Mouse (Mus musculus) adrenal gland, postnatal 25 days (tissue): Measurements from ENCODE around the gene Tnfsf4. TPM values are rescaled to one million over a fixed set of nuclear protein-coding genes. Genes with fewer than 3 reads are reported as not detected.

Experiments
- DNase-seq: peaks from one replicate; pipeline ENCODE4 v3.0.0; 2021; ENCODE audit warnings: mixed read lengths
- total RNA-seq: library from RNA; stranded (reverse); gene quantifications from 2 replicates; pipeline ENCODE4 v1.2.3, GENCODE M21; 2021

Gene Tnfsf4
- total RNA-seq, 1 experiment from 2014 or later, result not detected

DNA sequence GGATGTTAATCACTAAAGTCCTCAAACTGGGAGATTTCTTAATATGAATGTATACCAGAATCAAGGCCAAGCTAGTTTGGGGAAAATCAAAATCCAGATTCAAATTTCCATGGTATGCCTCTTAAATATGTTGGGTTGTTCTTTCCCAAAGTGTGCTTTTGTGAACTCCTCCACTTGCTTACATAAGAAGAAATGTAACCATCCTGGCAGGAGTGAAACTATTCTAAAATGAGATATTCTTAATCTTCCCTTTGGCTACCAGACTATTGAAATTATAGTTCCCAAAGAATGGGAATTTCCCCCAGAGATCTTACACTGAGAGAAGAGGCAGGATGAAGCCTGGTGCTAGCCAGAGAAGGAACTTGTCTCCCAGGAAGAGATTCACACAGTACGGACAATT, 57.0 kb downstream of the Tnfsf4 start:
- DNase-seq, result no peak

DNA sequence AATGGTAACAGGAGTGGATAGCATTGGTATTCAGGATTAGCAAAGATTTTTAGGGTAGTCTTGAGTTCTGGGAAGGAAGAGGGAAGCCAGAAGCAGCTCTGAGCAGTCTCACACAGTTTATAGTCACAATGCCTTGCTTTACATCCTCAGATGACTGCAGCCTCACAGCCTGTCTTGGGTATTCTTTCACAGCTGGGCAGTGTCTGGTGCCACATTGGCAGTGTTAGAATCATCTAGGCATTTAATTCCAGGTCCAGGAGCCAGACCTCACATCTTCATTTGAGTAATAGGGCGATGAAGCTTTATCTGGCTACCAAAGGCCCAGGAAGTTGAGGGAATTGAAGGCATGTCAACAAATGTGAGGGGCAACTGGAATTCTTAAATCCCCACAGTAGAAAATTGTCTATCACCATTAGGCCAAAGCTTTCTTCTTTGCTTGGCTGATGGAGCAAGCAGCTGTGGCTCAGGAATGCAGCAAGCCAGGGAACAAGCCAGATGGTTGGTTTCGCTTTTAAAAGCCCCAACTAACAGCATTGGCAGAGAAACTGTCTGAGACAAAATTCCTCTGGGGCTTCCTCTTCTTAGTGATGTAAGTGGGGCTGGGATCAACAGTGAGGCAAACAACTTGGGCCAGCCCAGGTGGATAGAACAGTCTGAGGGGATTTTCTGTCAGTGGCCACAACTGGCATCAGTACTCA, 68.3 kb downstream of the Tnfsf4 start:
- no peak for DNase-seq

Other genes with a start within 250 kb of the Tnfsf4 start
- not detected in 2 replicates for gene Tex50, start 236.1 kb upstream of the Tnfsf4 start, total RNA-seq
- 485 and 567 TPM in 2 replicates for gene Prdx6, start 144.2 kb upstream of the Tnfsf4 start, total RNA-seq
- not detected in 2 replicates for gene Tnfsf18, start 99.2 kb downstream of the Tnfsf4 start, total RNA-seq